Mouse (Mus musculus) bone marrow, adult 2 months (tissue): ENCODE results near the gene Atp9a.

ENCODE experiments used
- CTCF ChIP-seq: fragments of 200-500 bp; IDR thresholded peaks from 2 replicates; pipeline ENCODE4 v1.5.1; 2011; ENCODE audit warnings: low read length, control low read depth; ENCODE audit not compliant: control insufficient read depth, insufficient read depth
- POLR2A ChIP-seq: fragments of 200-500 bp; IDR thresholded peaks from 2 replicates; pipeline ENCODE4 v1.6.1; 2011; ENCODE audit warnings: low read depth, mild to moderate bottlenecking, control low read depth, low read length, borderline replicate concordance; ENCODE audit not compliant: control insufficient read depth

- TF ChIP-seq POLR2A (no peak), CTCF (no peak)
Observed at GRCm38 (mm10) chr2:168740496-168740895, 1.7 kb downstream of the Atp9a start.
